Mouse (Mus musculus) granulocyte monocyte progenitor cell, adult 5-6 weeks (primary cell): ENCODE data around the gene Hspa12b. TPM values are rescaled to one million over a fixed set of nuclear protein-coding genes. Genes with fewer than 3 reads are reported as not detected.

ENCODE experiments used
- ATAC-seq: replicated peaks from 2 replicates; pipeline ENCODE4 v1.8.0; 2016; ENCODE audit warnings: mild to moderate bottlenecking, moderate TSS enrichment, inconsistent platforms; ENCODE audit not compliant: poor library complexity, severe bottlenecking
- total RNA-seq, 2 experiments: library from RNA; stranded (forward) in 1 of 2; stranded (reverse) in 1 of 2; fragments of 200-712, 200-1000 nt in 1 of 2; fragments of >200 nt in 1 of 2; fragmentation: Nextera tagmentation in 1 of 2; gene quantifications; 2 replicates each; pipeline ENCODE4 v1.2.3; 2014 to 2017

Hspa12b gene
- total RNA-seq, 2 experiments from 2014 or later = not detected

DNA sequence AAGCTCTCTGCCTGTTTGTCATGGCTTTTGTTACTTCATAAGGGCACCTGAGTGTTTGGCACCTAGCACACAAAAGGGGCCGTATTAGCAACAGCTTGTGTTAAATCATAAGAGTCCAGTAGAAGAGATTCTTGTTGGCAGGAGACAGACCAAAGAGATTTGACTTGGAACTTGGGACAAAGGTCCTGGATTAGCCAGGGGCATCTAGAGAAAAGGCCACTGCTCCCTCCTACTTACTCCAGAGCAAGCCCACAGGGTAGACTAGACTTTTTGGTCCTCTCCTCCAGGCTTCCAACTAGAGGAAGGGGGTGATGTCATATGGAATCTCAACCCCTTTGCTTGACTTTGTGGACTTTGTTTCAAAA is 48.8 kb downstream of the Hspa12b start:
- no peak for ATAC-seq

DNA sequence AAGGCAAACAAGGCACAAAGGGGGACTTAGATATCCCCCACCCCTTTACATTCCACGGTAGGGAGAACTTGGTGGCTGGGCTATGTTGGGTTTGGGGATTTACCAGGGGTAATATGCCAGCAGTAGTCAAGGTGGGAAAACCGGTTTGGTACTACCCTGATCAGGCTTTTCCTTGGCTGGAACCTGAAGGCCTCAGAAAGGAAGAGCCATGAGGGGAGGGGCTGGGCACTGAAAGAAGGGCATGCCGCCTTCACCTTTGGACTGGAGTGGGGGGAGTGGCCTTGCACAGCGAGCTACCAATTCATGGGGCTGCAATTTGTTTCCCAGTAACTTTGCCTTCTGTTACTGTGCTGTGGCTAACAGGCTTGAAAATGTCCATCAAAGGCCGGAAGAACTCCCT is 49.4 kb downstream of the Hspa12b start:
- no peak for ATAC-seq

DNA sequence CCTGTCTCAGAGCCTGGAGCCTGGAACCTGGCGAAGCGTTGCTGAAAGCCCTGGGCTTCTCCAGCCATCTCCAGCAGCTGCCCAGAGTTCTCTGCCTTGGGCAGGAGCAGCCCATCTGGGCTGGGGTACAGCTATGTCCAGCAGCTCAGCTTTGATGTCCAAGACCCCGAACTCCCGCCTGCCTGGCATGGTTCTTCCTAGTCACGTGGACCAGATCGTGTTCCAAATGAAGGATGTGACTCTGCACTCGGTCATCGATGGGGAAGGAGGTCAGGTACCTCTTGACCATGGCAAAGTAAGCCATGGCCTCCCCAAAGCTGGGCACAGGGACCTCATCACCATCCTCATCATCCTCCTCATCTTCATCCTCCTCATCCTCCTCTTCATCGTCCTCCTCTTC is 50.9 kb downstream of the Hspa12b start:
- no peak for ATAC-seq

DNA sequence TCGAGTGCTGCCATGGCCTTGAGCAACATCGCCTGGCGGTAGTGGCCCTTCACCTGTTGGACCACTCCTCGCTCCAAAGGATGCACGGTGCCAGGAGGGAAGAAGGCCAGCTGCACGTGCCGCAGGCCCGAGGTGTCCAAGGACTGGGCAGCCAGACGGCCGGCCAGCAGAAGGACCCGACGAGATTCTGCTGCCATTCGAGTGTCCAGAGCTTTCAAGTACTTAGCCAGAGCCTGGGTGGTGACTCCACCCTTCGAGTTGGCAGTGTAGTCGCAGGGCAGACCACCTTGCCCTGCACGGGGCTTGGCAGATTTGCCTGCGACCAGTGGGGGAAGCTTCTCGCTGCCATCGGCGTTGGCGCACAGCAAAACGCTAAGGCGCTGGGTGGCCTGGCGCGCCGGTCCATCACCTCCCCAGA is 51.8 kb downstream of the Hspa12b start:
- ATAC-seq = no peak

DNA sequence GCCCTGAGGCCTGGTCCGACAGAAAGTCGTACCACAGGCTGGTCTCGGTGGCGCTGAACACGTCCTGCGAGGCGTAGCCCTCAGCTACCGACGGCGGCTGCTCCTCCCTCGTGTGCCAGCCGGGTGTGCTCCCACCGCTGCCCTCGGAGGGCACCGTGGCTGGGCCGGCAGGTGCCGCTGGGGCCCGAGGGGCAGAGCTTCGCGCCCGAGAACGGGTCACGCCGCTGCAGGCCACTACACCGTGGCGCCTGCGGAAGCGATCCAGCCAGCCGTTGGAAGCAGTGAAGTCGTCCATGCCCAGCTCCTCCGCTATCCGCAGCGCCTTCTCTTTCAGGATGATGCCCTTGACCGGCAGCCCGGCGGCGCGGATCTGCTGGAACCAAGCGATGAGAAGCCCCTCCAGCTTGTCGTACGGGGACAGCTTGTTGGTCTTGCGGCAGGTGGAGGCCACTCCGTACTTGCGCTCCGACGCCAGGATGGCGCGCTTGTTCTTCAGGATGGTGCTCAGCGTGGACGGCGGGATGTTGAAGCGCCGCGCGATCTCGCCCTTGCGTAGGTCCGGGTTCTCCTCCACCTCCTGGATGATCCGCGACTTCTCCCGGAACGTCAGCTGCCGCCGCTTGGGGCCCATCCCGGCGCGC is 52.3 kb downstream of the Hspa12b start:
- ATAC-seq = peak; percentile 49

DNA sequence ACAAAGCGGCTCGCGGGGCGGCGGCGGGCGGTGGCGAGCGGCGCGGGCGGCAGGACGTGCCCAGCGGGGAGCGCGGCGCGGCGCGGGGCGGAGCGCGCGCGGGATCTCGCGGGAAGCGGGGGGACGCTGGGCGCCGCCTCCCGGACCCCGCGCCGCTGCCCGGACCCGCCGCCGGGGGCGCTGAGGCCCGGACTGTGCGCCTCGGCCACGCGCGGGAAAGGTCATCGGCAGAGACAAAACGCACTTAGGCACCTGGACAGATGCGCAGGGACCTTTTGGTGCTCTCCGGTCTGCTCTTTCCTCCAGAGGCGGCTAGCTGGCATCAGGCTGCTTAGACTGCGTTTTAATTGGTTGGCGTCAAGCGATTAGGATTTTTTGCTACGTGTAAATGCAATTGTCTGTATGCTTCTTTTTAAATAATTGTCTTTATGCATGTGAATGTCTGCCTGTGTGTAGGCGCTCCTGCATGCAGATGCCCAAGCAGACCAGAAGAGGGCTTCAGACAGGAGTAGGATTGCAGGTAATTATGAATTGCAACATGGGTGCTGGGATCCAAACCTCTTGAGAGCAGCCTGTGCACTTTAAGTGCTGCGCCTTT is 53.0 kb downstream of the Hspa12b start, which contains the start of gene Cenpb:
TSS of gene Cenpb (minus strand) at position 78 of the 598 bp plus-strand sequence.
- ATAC-seq = peak; percentile 73

DNA sequence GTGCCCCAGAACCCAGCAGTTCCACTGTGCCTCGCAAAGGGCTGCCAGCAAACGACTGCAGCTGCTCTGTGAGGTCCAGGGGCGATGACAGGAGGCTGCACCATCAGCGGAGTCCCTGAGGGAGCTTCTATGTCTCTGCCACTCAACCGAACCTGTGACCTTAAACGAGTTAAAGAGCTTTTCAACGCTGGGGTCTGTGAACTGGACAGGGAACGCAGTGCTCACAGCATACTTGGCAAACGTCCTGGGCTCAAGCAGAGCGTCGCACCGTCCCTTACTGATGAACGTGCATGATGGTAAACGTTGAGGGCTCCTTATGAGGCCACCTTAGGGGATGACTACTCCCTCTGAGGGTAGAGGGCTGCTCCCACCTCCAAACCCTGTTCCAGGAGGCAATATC is 59.3 kb downstream of the Hspa12b start:
- no peak for ATAC-seq

DNA sequence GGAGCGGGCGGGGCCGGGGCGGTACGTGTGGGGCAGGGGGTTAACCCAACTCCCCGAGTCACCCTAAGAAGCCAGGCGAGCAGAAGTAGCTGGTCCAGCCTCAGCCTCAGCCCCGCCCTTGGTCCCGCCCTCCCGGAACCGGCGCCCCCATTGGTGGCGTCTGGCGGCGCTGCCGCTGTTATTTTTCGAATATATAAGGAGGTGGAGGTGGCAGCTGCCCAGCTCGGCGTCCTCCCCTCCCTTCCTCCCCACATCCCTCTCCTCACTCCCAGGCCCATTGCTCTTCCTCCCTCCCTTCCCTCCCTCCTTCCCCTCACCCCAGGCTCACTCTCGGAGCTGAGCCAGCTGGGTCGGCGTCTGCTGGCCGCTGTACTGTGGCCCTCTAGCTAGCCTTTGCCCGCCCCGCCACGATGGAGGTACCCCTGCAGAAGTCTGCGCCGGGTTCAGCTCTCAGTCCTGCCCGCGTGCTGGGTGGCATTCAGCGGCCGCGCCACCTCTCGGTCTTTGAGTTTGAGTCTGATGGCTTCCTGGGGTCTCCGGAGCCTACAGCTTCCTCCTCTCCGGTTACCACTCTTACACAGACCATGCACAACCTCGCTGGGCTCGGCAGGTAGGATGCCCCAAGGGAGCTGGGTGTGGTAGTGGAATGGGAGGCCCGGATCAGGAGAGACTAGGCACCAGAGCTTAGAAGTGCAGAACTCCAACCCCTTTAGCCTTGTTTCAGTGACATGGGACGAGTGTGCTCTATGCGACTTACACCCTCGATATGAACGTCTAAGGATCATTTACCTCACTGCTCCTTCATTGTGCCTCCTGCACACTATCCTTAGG is 59.9 kb downstream of the Hspa12b start, which contains the start of the genes Cdc25b and Spef1:
TSS of gene Cdc25b (plus strand) at position 179 of the 831 bp plus-strand sequence.
TSS of gene Spef1 (minus strand) at position 512 of the 831 bp plus-strand sequence.
- ATAC-seq = peak; percentile 95

DNA sequence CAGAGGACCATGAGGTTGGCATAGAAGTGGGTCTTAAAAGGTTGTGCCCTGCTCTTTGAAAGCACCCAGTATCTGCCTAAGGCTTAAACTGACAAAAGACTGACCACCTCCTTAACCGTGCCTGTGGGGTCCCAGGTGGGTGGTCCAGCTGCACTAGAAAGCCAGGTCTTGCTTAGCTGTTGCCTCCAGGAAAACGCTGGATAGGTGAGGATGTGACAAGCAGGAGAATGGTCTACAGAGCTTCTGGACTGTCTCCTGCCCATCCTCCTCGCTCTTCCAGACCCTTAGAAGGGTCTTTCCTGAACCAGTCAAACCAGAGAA is 60.5 kb downstream of the Hspa12b start:
- ATAC-seq = no peak

DNA sequence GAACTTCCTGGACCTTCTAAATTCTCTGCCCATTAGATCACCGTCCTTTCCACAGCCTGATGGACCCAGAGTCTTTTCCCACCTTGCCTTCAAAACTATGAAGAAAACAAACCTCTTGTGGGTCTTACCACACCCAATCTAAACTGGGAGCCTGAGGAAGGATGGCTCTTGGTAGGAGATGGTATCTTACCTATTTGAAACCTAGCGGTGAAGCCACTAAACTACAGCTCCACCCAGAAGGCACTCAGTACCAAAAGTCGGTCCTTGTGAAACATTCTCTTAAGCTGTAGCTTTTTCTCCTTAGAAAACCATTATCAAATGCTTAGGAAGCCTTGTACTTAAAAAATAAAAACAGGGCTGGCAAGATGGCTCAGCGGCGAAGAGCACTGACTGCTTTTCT is 61.2 kb downstream of the Hspa12b start:
- ATAC-seq = no peak

DNA sequence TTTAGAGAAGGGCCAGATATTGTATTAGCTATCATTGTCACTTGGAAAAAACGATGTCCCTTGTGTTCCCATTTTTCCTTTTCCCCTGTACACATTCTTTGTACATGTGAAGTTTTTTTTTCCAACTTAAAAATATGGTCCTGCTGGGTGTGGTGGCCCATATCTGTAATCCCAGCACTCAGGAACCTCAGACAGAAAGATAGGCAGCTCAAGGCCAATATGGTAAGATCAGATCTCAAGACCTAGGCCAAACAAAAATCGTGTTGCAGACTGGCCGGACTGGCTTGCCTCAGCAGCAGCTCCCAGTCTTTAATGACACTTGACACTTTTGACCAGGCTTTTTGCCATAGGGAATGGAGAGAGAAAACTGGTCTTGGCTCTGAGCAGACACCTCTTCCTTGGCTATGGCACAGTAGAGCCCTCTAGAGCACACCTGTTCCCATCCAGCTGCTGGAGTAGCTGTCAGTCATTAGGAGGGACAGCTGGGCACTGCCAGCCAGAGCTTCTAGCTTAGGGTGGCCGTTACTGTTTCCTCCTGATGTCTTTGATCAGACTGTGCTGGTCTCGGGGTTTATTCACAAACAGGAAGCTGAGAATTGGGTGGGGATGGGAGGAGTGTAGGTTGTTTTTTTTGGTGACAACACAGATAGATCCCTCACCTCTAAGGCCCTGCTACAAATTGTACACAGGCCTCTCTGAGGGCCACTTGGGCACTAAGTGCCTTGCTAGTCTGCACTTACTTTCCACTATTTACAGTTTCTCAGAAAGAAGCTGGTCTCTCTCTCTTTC is 62.6 kb downstream of the Hspa12b start:
- no peak for ATAC-seq

DNA sequence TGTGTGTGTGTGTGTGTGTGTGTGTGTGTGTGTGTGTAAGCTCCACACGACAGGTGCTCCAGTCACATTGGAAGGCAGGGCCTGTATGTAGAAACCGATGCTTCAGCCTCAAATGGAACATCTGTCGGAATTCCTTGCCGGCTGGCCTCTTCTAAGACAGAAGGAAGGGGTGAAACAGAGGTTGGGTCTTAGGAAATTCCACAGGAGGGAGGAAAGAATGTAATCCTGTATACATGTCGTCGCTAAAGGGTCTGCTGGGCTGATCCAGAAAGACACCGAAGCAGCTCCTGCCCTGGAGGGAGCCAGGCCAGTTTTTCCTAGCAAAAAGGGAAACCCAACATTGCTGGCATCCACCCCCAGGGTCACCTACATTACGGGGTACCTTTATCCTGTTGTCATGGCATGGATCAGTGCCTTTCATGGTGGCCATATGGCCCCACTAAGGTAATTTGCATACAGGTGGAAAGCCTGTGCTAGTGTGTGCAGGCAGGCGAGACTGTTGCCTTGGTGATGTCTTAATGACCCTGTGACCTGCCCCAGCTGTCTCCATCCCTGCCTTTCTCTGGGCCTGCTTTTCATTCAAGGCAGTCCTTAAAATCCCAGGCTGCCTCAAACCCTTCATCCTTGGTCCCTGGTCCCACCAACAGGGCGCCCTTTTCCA is 63.4 kb downstream of the Hspa12b start:
- ATAC-seq = no peak

DNA sequence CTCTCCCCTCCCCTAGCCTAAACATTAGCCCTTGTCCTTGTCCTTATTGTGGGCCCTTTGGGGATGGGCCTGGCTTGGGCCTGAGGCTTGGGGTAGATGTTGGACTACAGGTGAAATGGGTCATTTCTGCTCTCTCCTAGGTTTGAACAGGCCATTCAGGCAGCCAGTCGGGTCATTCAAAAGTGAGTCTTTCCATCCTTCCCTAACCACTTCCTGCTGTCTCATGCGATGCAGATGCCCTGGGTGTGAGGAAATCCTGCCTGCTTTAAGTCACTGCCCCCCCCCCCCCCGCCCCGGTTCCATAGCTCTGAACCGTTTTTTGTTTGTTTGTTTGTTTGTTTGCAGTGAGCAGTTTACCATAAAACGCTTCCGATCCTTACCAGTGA is 63.9 kb downstream of the Hspa12b start:
- ATAC-seq = no peak

Other genes with a start within 250 kb of the Hspa12b start
- gene 4930402H24Rik, start 220.9 kb upstream of the Hspa12b start, total RNA-seq (2014; fragmentation: Nextera tagmentation) = 10.5 and 19.0 TPM in 2 replicates
- 5.3 and 8.6 TPM in 2 replicates for gene 4930402H24Rik, start 220.9 kb upstream of the Hspa12b start, total RNA-seq (2017)
- gene Atrn, start 220.8 kb upstream of the Hspa12b start, total RNA-seq (2014; fragmentation: Nextera tagmentation) = 37.3 and 38.9 TPM in 2 replicates
- gene Atrn, start 220.8 kb upstream of the Hspa12b start, total RNA-seq (2017) = 37.7 and 37.8 TPM in 2 replicates
- not detected in 2 replicates for gene Gfra4, start 84.2 kb upstream of the Hspa12b start, total RNA-seq (2014; fragmentation: Nextera tagmentation)
- not detected in 2 replicates for gene Gfra4, start 84.2 kb upstream of the Hspa12b start, total RNA-seq (2017)
- 1.1 TPM in 1 of 2 replicates, not detected in the other for gene Adam33, start 63.5 kb upstream of the Hspa12b start, total RNA-seq (2014; fragmentation: Nextera tagmentation)
- gene Adam33, start 63.5 kb upstream of the Hspa12b start, total RNA-seq (2017) = not detected in 2 replicates
- gene Siglec1, start 40.5 kb upstream of the Hspa12b start, total RNA-seq (2014; fragmentation: Nextera tagmentation) = not detected in 2 replicates
- gene Siglec1, start 40.5 kb upstream of the Hspa12b start, total RNA-seq (2017) = not detected in 2 replicates
- gene Gm11037, start 6.2 kb downstream of the Hspa12b start, total RNA-seq (2014; fragmentation: Nextera tagmentation) = not detected in 2 replicates
- gene Gm11037, start 6.2 kb downstream of the Hspa12b start, total RNA-seq (2017) = not detected in 2 replicates
- gene 1700037H04Rik, start 32.8 kb downstream of the Hspa12b start, total RNA-seq (2014; fragmentation: Nextera tagmentation) = 66.9 and 115 TPM in 2 replicates
- 30.3 and 40.6 TPM in 2 replicates for gene 1700037H04Rik, start 32.8 kb downstream of the Hspa12b start, total RNA-seq (2017)
- 14.3 and 24.3 TPM in 2 replicates for gene Cenpb, start 52.8 kb downstream of the Hspa12b start, total RNA-seq (2014; fragmentation: Nextera tagmentation)
- 16.1 and 18.6 TPM in 2 replicates for gene Cenpb, start 52.8 kb downstream of the Hspa12b start, total RNA-seq (2017)
- 4.9 and 5.8 TPM in 2 replicates for gene Cdc25b, start 59.7 kb downstream of the Hspa12b start, total RNA-seq (2014; fragmentation: Nextera tagmentation)
- gene Cdc25b, start 59.7 kb downstream of the Hspa12b start, total RNA-seq (2017) = 6.7 and 6.8 TPM in 2 replicates
- 2.0 and 2.7 TPM in 2 replicates for gene Spef1, start 60.0 kb downstream of the Hspa12b start, total RNA-seq (2014; fragmentation: Nextera tagmentation)
- 1.2 and 1.9 TPM in 2 replicates for gene Spef1, start 60.0 kb downstream of the Hspa12b start, total RNA-seq (2017)
- 5.7 and 5.9 TPM in 2 replicates for gene Ap5s1, start 79.8 kb downstream of the Hspa12b start, total RNA-seq (2014; fragmentation: Nextera tagmentation)
- 1.0 and 1.5 TPM in 2 replicates for gene Ap5s1, start 79.8 kb downstream of the Hspa12b start, total RNA-seq (2017)
- 26.2 and 26.6 TPM in 2 replicates for gene Mavs, start 106.8 kb downstream of the Hspa12b start, total RNA-seq (2014; fragmentation: Nextera tagmentation)
- 11.3 and 11.8 TPM in 2 replicates for gene Mavs, start 106.8 kb downstream of the Hspa12b start, total RNA-seq (2017)
- gene Pank2, start 135.2 kb downstream of the Hspa12b start, total RNA-seq (2014; fragmentation: Nextera tagmentation) = 34.6 and 48.4 TPM in 2 replicates
- 39.3 and 41.8 TPM in 2 replicates for gene Pank2, start 135.2 kb downstream of the Hspa12b start, total RNA-seq (2017)
- 2.8 and 8.2 TPM in 2 replicates for gene Rnf24, start 225.6 kb downstream of the Hspa12b start, total RNA-seq (2014; fragmentation: Nextera tagmentation)
- 1.6 and 1.9 TPM in 2 replicates for gene Rnf24, start 225.6 kb downstream of the Hspa12b start, total RNA-seq (2017)